13 mouse cellular contexts compared by ENCODE assay signal in the genomic region with DNA sequence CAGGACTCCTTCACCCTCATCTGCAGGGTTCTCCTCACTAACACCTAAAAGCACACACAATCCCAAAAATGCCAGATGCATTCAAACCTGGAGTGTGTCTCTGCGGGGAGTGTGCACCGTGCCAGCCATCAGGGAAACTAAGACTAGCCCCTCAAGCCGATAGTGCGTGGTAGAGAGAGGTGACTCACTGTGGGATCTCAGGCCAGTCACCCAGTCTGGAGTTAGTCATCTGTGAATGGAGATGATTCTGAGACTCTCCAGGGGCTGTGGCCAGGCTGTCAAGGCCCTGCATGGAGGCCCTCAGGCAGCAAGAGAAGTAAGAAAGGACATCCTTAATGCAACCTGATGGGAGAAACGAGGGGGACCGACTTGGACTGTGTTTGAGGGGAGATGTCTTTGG.
"Had no signal": no experiment of that assay in that cellular context is flagged by ENCODE, and none has a peak within 500 bp of the region (broad histone marks: within the 10 kb centered on the region; RNA-seq: fewer than 3 reads in every experiment).

No protein-coding gene starts in this region.

- H3K4me2 ChIP-seq: liver, embryonic 11.5 days; liver, embryonic 15.5 days; lung, embryonic 14.5 days had no signal

- H3K27ac ChIP-seq: kidney, postnatal 0 days; layer of hippocampus, adult 2 months; limb, embryonic 10.5 days; liver, embryonic 15.5 days; midbrain, embryonic 10.5 days had no signal

- DNase-seq: kidney, postnatal 36 days; lung, embryonic 14.5 days; lung, postnatal 10 days; lung, postnatal 4 days; right cerebral cortex, postnatal 14 days; thymus, postnatal 36 days had no signal

- ATAC-seq: midbrain, embryonic 16.5 days had no signal

- H3K4me3 ChIP-seq: layer of hippocampus, adult 2 months; limb, embryonic 10.5 days; liver, embryonic 15.5 days; midbrain, embryonic 10.5 days had no signal

- H3K36me3 ChIP-seq: limb, embryonic 10.5 days; liver, embryonic 15.5 days; midbrain, embryonic 10.5 days had no signal

- H3K9ac ChIP-seq: liver, embryonic 15.5 days; lung, embryonic 14.5 days had no signal

- H3K9me3 ChIP-seq: limb, embryonic 10.5 days; liver, embryonic 15.5 days; midbrain, embryonic 10.5 days had no signal

- H3K27me3 ChIP-seq: liver, embryonic 15.5 days had no signal
